Mouse (Mus musculus) embryonic fibroblast, embryonic 13.5 days (primary cell): ENCODE data around the gene Gm42957.

ENCODE experiments used
- CTCF ChIP-seq: IDR thresholded peaks from 2 replicates; pipeline ENCODE4 v1.5.1; 2011; ENCODE audit warnings: mild to moderate bottlenecking, control low read depth, low read length, moderate library complexity, borderline replicate concordance; ENCODE audit not compliant: insufficient read depth
- POLR2A ChIP-seq: IDR thresholded peaks from 2 replicates; pipeline ENCODE4 v1.6.1; 2011; ENCODE audit warnings: low read depth, mild to moderate bottlenecking, control low read depth, low read length, moderate library complexity

- TF ChIP-seq POLR2A, result no peak
- TF ChIP-seq CTCF, result no peak
Observed at GRCm38 (mm10) chr3:96632058-96632457, 3.2 kb upstream of the Gm42957 start.
